Mouse (Mus musculus): ENCODE results near the gene Cdc27. TPM values are rescaled to one million over a fixed set of nuclear protein-coding genes. Genes with fewer than 3 reads are reported as not detected.
"Not testable (repeated sequence)": the region's sequence is repeated elsewhere in the genome, so short reads cannot be mapped to it uniquely, and the experiment has no call there.

The Cdc27 gene
- polyA plus RNA-seq, 1 experiment: 29.5 TPM

- H3K4me1 ChIP-seq (ENCODE audit: control insufficient read depth, insufficient read depth, low read length): peaks cover 3% of the 10 kb centered on the region
- no peak for TF ChIP-seq CTCF (IDR thresholded peaks at IDR 0.05; ENCODE audit: control insufficient read depth, insufficient read depth, insufficient replicate concordance, low read depth, low read length)
- TF ChIP-seq POLR2A (IDR thresholded peaks at IDR 0.05; ENCODE audit: control insufficient read depth, low read depth, low read length): no peak
These were observed 29.2 kb upstream of the Cdc27 start for GRCm38 (mm10) chr11:104579575-104579974.

GRCm38 (mm10) chr11:104579084-104579483 lies 28.7 kb upstream of the Cdc27 start:
- TF ChIP-seq POLR2A (IDR thresholded peaks at IDR 0.05; ENCODE audit: control insufficient read depth, low read depth, low read length) (no peak), CTCF (IDR thresholded peaks at IDR 0.05; ENCODE audit: control insufficient read depth, insufficient read depth, insufficient replicate concordance, low read depth, low read length) (no peak)
- Histone ChIP-seq H3K4me1 (ENCODE audit: control insufficient read depth, insufficient read depth, low read length) (peaks cover 3% of the 10 kb centered on the region), H3K4me3 (ENCODE audit: control insufficient read depth, low read depth, low read length) (no peak overlapping the region), H3K27me3 (ENCODE audit: control insufficient read depth, insufficient read depth, low read length) (no peaks in the 10 kb centered on the region), H3K27ac (ENCODE audit: control insufficient read depth, insufficient read depth, low read depth, low read length) (no peak overlapping the region), H3K36me3 (ENCODE audit: control insufficient read depth, insufficient read depth, low read length) (no peaks in the 10 kb centered on the region)

More at GRCm38 (mm10) chr11:104579575-104579974, 29.2 kb upstream of the Cdc27 start:
- H3K4me3 ChIP-seq (ENCODE audit: control insufficient read depth, low read depth, low read length): no peak overlapping the region
- H3K27ac ChIP-seq (ENCODE audit: control insufficient read depth, insufficient read depth, low read depth, low read length): no peak overlapping the region
- H3K36me3 ChIP-seq (ENCODE audit: control insufficient read depth, insufficient read depth, low read length): no peaks in the 10 kb centered on the region
- no peaks in the 10 kb centered on the region for H3K27me3 ChIP-seq (ENCODE audit: control insufficient read depth, insufficient read depth, low read length)

DNA sequence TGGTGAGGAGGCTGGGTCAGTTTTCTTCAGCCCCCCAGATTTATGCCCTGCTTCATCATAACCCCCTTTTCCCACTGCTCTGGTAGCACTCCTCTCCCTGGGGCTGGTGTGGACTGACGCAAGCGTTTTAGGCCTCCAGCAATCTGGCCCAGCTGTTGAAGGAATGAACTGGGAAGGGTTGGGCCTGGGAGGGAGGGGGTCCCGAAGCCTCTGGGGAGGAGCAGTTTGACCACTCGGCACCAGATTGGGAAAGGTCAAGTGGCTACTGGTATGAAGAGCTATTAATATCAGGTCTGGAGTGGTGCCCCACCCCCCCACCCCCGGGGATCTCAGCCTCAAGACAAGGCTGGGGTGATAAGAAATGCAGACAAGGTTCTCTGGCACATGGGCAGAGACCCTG lies 27.7 kb upstream of the Cdc27 start:
- Histone ChIP-seq H3K27me3 (ENCODE audit: control insufficient read depth, insufficient read depth, low read length) (no peaks in the 10 kb centered on the region), H3K4me1 (ENCODE audit: control insufficient read depth, insufficient read depth, low read length) (peaks cover 3% of the 10 kb centered on the region), H3K36me3 (ENCODE audit: control insufficient read depth, insufficient read depth, low read length) (no peaks in the 10 kb centered on the region), H3K27ac (ENCODE audit: control insufficient read depth, insufficient read depth, low read depth, low read length) (no peak overlapping the region), H3K4me3 (ENCODE audit: control insufficient read depth, low read depth, low read length) (no peak overlapping the region)
- no peak for TF ChIP-seq CTCF (IDR thresholded peaks at IDR 0.05; ENCODE audit: control insufficient read depth, insufficient read depth, insufficient replicate concordance, low read depth, low read length)
- TF ChIP-seq POLR2A (IDR thresholded peaks at IDR 0.05; ENCODE audit: control insufficient read depth, low read depth, low read length): no peak

GRCm38 (mm10) chr11:104576772-104577612 lies 26.6 kb upstream of the Cdc27 start:
- Histone ChIP-seq H3K27ac (ENCODE audit: control insufficient read depth, insufficient read depth, low read depth, low read length) (no peak overlapping the region), H3K4me1 (ENCODE audit: control insufficient read depth, insufficient read depth, low read length) (peaks cover 3% of the 10 kb centered on the region), H3K36me3 (ENCODE audit: control insufficient read depth, insufficient read depth, low read length) (no peaks in the 10 kb centered on the region), H3K27me3 (ENCODE audit: control insufficient read depth, insufficient read depth, low read length) (no peaks in the 10 kb centered on the region), H3K4me3 (ENCODE audit: control insufficient read depth, low read depth, low read length) (no peak overlapping the region)
- no peak for TF ChIP-seq POLR2A (IDR thresholded peaks at IDR 0.05; ENCODE audit: control insufficient read depth, low read depth, low read length)
- no peak for TF ChIP-seq CTCF (IDR thresholded peaks at IDR 0.05; ENCODE audit: control insufficient read depth, insufficient read depth, insufficient replicate concordance, low read depth, low read length)

DNA sequence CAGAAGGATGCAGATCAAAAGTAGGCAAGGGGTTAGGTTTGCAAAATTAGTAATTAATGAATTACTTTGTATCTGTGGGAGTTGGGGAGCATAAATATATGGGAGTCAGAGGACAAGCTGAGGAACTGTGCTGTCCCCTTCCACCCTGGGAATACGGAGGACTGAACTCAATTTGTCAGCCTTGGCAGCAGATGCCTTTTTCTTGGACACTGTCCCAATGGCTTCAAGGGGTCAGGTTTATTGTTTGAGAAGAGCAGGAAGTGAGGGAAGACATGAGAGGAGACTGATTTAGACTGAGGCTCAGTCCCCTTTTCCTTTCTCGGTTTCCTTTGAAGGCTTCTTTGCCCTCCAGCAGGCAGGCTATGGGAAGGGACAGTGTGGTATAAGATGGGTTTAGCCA lies 22.1 kb upstream of the Cdc27 start:
- TF ChIP-seq POLR2A (IDR thresholded peaks at IDR 0.05; ENCODE audit: control insufficient read depth, low read depth, low read length) (no peak), CTCF (IDR thresholded peaks at IDR 0.05; ENCODE audit: control insufficient read depth, insufficient read depth, insufficient replicate concordance, low read depth, low read length) (no peak)

DNA sequence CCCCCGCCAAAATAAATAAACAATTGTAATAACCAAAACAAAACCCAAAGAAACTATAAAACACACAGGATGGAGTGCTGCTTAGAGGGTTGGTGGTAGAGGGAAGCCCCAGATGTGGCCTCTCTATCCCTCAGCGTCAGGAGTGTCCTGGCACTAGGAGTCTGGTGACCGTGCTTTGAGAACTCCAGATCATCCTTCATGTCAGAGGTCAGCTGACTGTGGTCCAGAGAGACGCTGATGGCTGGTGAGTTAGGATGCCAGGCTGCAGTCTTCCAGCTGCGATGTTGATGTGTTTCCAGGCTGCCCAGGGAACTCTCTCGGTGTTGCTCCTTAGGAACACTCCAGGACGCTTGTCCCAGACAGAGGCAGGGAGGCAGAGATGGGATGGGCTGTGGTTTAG lies 21.7 kb upstream of the Cdc27 start:
- no peak for TF ChIP-seq CTCF (IDR thresholded peaks at IDR 0.05; ENCODE audit: control insufficient read depth, insufficient read depth, insufficient replicate concordance, low read depth, low read length)
- TF ChIP-seq POLR2A (IDR thresholded peaks at IDR 0.05; ENCODE audit: control insufficient read depth, low read depth, low read length): no peak
- peaks cover 2% of the 10 kb centered on the region for H3K4me1 ChIP-seq (ENCODE audit: control insufficient read depth, insufficient read depth, low read length)
- H3K36me3 ChIP-seq (ENCODE audit: control insufficient read depth, insufficient read depth, low read length): no peaks in the 10 kb centered on the region
- no peak overlapping the region for H3K27ac ChIP-seq (ENCODE audit: control insufficient read depth, insufficient read depth, low read depth, low read length)
- no peaks in the 10 kb centered on the region for H3K27me3 ChIP-seq (ENCODE audit: control insufficient read depth, insufficient read depth, low read length)
- H3K4me3 ChIP-seq (ENCODE audit: control insufficient read depth, low read depth, low read length): no peak overlapping the region

More for the DNA sequence above, 22.1 kb upstream of the Cdc27 start:
- Histone ChIP-seq H3K4me1 (ENCODE audit: control insufficient read depth, insufficient read depth, low read length) (peaks cover 2% of the 10 kb centered on the region), H3K27ac (ENCODE audit: control insufficient read depth, insufficient read depth, low read depth, low read length) (no peak overlapping the region), H3K4me3 (ENCODE audit: control insufficient read depth, low read depth, low read length) (no peak overlapping the region), H3K27me3 (ENCODE audit: control insufficient read depth, insufficient read depth, low read length) (no peaks in the 10 kb centered on the region), H3K36me3 (ENCODE audit: control insufficient read depth, insufficient read depth, low read length) (no peaks in the 10 kb centered on the region)

DNA sequence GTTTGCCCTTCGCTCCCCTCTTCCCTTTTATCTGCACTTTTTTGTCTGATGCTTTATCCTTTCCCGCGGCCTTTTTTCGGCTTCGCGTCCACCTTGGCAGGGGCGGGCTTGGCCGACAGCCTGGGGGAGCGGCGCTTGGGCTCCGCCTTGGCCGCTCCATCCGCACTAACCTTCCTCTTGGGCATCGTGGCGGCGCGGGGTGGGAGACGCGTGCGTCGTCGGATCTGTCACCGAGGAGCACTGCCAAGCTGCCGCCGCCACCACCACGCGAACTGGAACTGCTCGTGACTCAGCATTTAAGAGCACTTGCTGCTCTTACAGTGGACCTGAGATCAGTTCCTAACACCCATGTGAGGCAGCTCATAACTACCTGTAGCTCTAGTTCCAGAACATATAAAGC lies 21.0 kb upstream of the Cdc27 start:
- H3K4me1 ChIP-seq (ENCODE audit: control insufficient read depth, insufficient read depth, low read length); H3K27ac ChIP-seq (ENCODE audit: control insufficient read depth, insufficient read depth, low read depth, low read length); H3K27me3 ChIP-seq (ENCODE audit: control insufficient read depth, insufficient read depth, low read length); H3K36me3 ChIP-seq (ENCODE audit: control insufficient read depth, insufficient read depth, low read length): not testable (repeated sequence)
- peak overlapping the region; percentile 17 for H3K4me3 ChIP-seq (ENCODE audit: control insufficient read depth, low read depth, low read length)

DNA sequence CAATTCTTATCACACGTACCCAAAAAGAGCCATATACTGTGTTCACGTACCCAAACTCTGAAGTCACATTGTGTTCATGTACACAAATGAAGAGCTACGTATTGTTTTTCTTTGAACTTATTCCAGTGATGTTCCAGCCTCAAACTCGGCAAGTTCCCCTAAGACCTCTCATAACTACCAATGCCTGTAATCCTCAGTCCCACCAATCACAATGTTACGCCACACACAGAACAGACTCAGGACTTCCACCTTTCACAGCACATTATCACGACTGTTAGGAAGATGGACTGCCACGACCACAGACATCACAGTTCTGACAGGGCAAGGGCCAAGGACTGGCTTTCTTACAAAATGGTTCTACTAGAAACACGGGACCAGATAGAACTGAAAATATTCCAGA lies 20.1 kb upstream of the Cdc27 start:
- H3K27ac ChIP-seq (ENCODE audit: control insufficient read depth, insufficient read depth, low read depth, low read length); H3K27me3 ChIP-seq (ENCODE audit: control insufficient read depth, insufficient read depth, low read length); H3K36me3 ChIP-seq (ENCODE audit: control insufficient read depth, insufficient read depth, low read length); H3K4me1 ChIP-seq (ENCODE audit: control insufficient read depth, insufficient read depth, low read length); H3K4me3 ChIP-seq (ENCODE audit: control insufficient read depth, low read depth, low read length): not testable (repeated sequence)

Data from testis, adult 2 months (tissue).